ENCODE assay signal across 18 mouse cellular contexts in the genomic region with DNA sequence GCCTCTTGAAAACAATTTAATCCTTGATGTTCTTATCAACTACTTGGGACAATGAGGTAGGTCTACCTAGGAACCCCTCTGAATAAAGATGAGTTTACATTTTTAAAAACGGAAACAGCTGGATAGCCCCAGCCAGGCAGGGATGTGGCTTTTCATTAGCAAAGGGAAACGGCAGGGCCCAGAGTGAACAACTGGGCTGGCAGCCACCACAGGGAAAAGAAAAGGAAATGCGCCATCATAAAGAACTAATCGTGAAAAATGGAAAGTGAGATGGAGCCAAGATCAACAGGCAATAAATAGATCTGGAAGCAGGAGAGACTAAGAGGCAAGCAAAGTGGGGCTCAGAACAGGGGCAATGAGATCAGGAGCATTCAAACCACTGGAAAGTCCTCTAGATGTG.
DNase-seq lines count a peak whose midpoint lies in the region; ATAC-seq lines count a peak whose summit lies in the region.
"Had no signal": no experiment of that assay in that cellular context is flagged by ENCODE, and none has a peak within 500 bp of the region (broad histone marks: within the 10 kb centered on the region; RNA-seq: fewer than 3 reads in every experiment).

No protein-coding gene starts in this region.

- peak; percentile 47 for DNase-seq in embryonic facial prominence, embryonic 14.5 days (ENCODE audit: low spot score)
- DNase-seq in embryonic facial prominence, embryonic 10.5 days (ENCODE audit: low spot score): no peak
- DNase-seq in kidney, adult 11 months: no peak
- no peak for DNase-seq in lung, adult 18-20 months
- no peak for DNase-seq in ovary, postnatal 36 days (ENCODE audit: low spot score)
- DNase-seq: cerebellum, adult 9-11 months; forebrain, postnatal 0 days; gastrocnemius, postnatal 14 days; left cerebral cortex, postnatal 4 days; midbrain, embryonic 14.5 days; right cerebral cortex, postnatal 14 days; thymus, adult 2 months had no signal

- 0 out of 2 replicates have a peak, but pooled peaks cover 4% of the 10 kb centered on the region for H3K36me3 ChIP-seq in embryonic facial prominence, embryonic 14.5 days (ENCODE audit: control insufficient read depth, insufficient read depth, low read length)
- H3K36me3 ChIP-seq in embryonic facial prominence, embryonic 10.5 days (replicated peaks): 0 out of 2 replicates have a peak, but pooled peaks cover 4% of the 10 kb centered on the region
- peaks cover 7% of the 10 kb centered on the region for H3K36me3 ChIP-seq in kidney, embryonic 15.5 days
- no peaks in the 10 kb centered on the region; the same call in 1 of the 2 replicates for H3K36me3 ChIP-seq in lung, embryonic 16.5 days (ENCODE audit: control insufficient read depth, insufficient read depth, low read length)
- H3K36me3 ChIP-seq in hindbrain, embryonic 12.5 days: no peaks in the 10 kb centered on the region
- H3K36me3 ChIP-seq: intestine, embryonic 15.5 days had no signal

- no peaks in the 10 kb centered on the region for H3K4me1 ChIP-seq in embryonic facial prominence, embryonic 14.5 days (ENCODE audit: control insufficient read depth, insufficient read depth, low read length)
- H3K4me1 ChIP-seq in embryonic facial prominence, embryonic 10.5 days: no peaks in the 10 kb centered on the region
- H3K4me1 ChIP-seq in kidney, embryonic 15.5 days: no peaks in the 10 kb centered on the region; the same call in 1 of the 2 replicates
- H3K4me1 ChIP-seq in lung, embryonic 16.5 days (replicated peaks; ENCODE audit: control insufficient read depth, insufficient read depth, low read length): 0 out of 2 replicates have a peak, but pooled peaks cover 3% of the 10 kb centered on the region
- H3K4me1 ChIP-seq in hindbrain, embryonic 12.5 days: no peaks in the 10 kb centered on the region
- H3K4me1 ChIP-seq: intestine, embryonic 15.5 days had no signal

- no peak overlapping the region for H3K4me2 ChIP-seq in embryonic facial prominence, embryonic 14.5 days (ENCODE audit: low read depth, low read length)
- H3K4me2 ChIP-seq in kidney, embryonic 15.5 days: no peak overlapping the region
- no peak overlapping the region for H3K4me2 ChIP-seq in lung, embryonic 16.5 days (ENCODE audit: low read depth, low read length)
- H3K4me2 ChIP-seq in hindbrain, embryonic 12.5 days (replicated peaks): no peak overlapping the region
- H3K4me2 ChIP-seq: intestine, embryonic 15.5 days had no signal

- ATAC-seq in embryonic facial prominence, embryonic 14.5 days (ENCODE audit: low read depth): no peak
- ATAC-seq in kidney, embryonic 15.5 days (replicated peaks; ENCODE audit: low FRiP score): 0 out of 2 replicates have a peak, but pooled peaks have one; percentile 40
- peak; percentile 38; the same call in 1 of the 2 replicates for ATAC-seq in lung, embryonic 16.5 days (ENCODE audit: low read depth)
- no peak for ATAC-seq in hindbrain, embryonic 12.5 days (ENCODE audit: low FRiP score)
- ATAC-seq: forebrain, postnatal 0 days; hindbrain, embryonic 16.5 days; intestine, embryonic 15.5 days had no signal

- no peak overlapping the region for H3K4me3 ChIP-seq in embryonic facial prominence, embryonic 14.5 days (ENCODE audit: low read depth, low read length)
- no peak overlapping the region for H3K4me3 ChIP-seq in embryonic facial prominence, embryonic 10.5 days
- no peak overlapping the region for H3K4me3 ChIP-seq in kidney, embryonic 15.5 days (replicated peaks)
- no peak overlapping the region for H3K4me3 ChIP-seq in lung, embryonic 16.5 days (ENCODE audit: low read length)
- H3K4me3 ChIP-seq in hindbrain, embryonic 12.5 days: no peak overlapping the region
- H3K4me3 ChIP-seq: intestine, embryonic 15.5 days had no signal

- H3K27me3 ChIP-seq in embryonic facial prominence, embryonic 14.5 days (replicated peaks; ENCODE audit: control insufficient read depth, insufficient read depth, low read length): no peaks in the 10 kb centered on the region
- H3K27me3 ChIP-seq in embryonic facial prominence, embryonic 10.5 days (replicated peaks; ENCODE audit: low read depth, poor library complexity, severe bottlenecking): no peaks in the 10 kb centered on the region
- H3K27me3 ChIP-seq in kidney, embryonic 15.5 days: no peaks in the 10 kb centered on the region
- no peaks in the 10 kb centered on the region for H3K27me3 ChIP-seq in lung, embryonic 16.5 days (ENCODE audit: control insufficient read depth, insufficient read depth, low read depth, low read length)
- H3K27me3 ChIP-seq in hindbrain, embryonic 12.5 days: no peaks in the 10 kb centered on the region
- H3K27me3 ChIP-seq: intestine, embryonic 15.5 days had no signal

- 58% methylated on average over 4 of the region's 4 CpGs for WGBS in embryonic facial prominence, embryonic 14.5 days
- WGBS in embryonic facial prominence, embryonic 10.5 days: 88% methylated on average over 4 of the region's 4 CpGs
- 44% methylated on average over 4 of the region's 4 CpGs for WGBS in kidney, embryonic 15.5 days
- 38% methylated on average over 4 of the region's 4 CpGs for WGBS in lung, embryonic 16.5 days
- WGBS in hindbrain, embryonic 12.5 days: 81% methylated on average over 4 of the region's 4 CpGs

- no peak overlapping the region for H3K27ac ChIP-seq in embryonic facial prominence, embryonic 14.5 days (replicated peaks; ENCODE audit: low read depth, low read length)
- H3K27ac ChIP-seq in embryonic facial prominence, embryonic 10.5 days (replicated peaks): no peak overlapping the region
- 0 out of 2 replicates have a peak overlapping the region, but pooled peaks have one; percentile 48 for H3K27ac ChIP-seq in kidney, embryonic 15.5 days
- no peak overlapping the region for H3K27ac ChIP-seq in lung, embryonic 16.5 days (ENCODE audit: low read length)
- H3K27ac ChIP-seq in hindbrain, embryonic 12.5 days: no peak overlapping the region
- H3K27ac ChIP-seq: intestine, embryonic 15.5 days; stomach, postnatal 0 days had no signal

- H3K9me3 ChIP-seq in embryonic facial prominence, embryonic 14.5 days (ENCODE audit: control insufficient read depth, low read length): peaks cover 11% of the 10 kb centered on the region
- H3K9me3 ChIP-seq in embryonic facial prominence, embryonic 10.5 days: peaks cover 13% of the 10 kb centered on the region; the same call in 1 of the 2 replicates
- peaks cover 6% of the 10 kb centered on the region for H3K9me3 ChIP-seq in kidney, embryonic 15.5 days (replicated peaks)
- peaks cover 7% of the 10 kb centered on the region for H3K9me3 ChIP-seq in lung, embryonic 16.5 days (ENCODE audit: control insufficient read depth, low read length)
- 0 out of 2 replicates have a peak, but pooled peaks cover 4% of the 10 kb centered on the region for H3K9me3 ChIP-seq in hindbrain, embryonic 12.5 days (replicated peaks)
- H3K9me3 ChIP-seq: intestine, embryonic 15.5 days had no signal

- H3K9ac ChIP-seq in embryonic facial prominence, embryonic 14.5 days (ENCODE audit: low read depth, low read length): no peak overlapping the region
- H3K9ac ChIP-seq in kidney, embryonic 15.5 days: no peak overlapping the region
- H3K9ac ChIP-seq in lung, embryonic 16.5 days (ENCODE audit: low read length): no peak overlapping the region
- no peak overlapping the region for H3K9ac ChIP-seq in hindbrain, embryonic 12.5 days
- H3K9ac ChIP-seq: forebrain, postnatal 0 days; intestine, embryonic 15.5 days had no signal

Comparison
In these comparisons a context has a peak if more than half of its experiments do, and no peak if none do; other contexts are left out.
1. ATAC-seq: peak in kidney, embryonic 15.5 days (single experiment) and lung, embryonic 16.5 days (single experiment); none in embryonic facial prominence, embryonic 14.5 days (single experiment) and hindbrain, embryonic 12.5 days (single experiment).